Mouse (Mus musculus) forebrain, embryonic 13.5 days (tissue): ENCODE results near the gene Cnr2. TPM values are rescaled to one million over a fixed set of nuclear protein-coding genes. Genes with fewer than 3 reads are reported as not detected.

Experiments
- ATAC-seq: fragments of 200-750 bp; cut with Nextera tagmentation; 2 replicates; pipeline ENCODE4 v1.8.0; 2017
- H3K27ac ChIP-seq: fragments of 300-500 bp; sonication (generic); 2 replicates; pipeline ENCODE4 v1.5.1; 2015; ENCODE audit warnings: inconsistent platforms, mild to moderate bottlenecking, moderate library complexity
- H3K27me3 ChIP-seq: fragments of 300-500 bp; sonication (generic); 2 replicates; pipeline ENCODE4 v1.6.1; 2015; ENCODE audit warnings: mild to moderate bottlenecking, inconsistent platforms
- H3K36me3 ChIP-seq: fragments of 300-500 bp; sonication (generic); 2 replicates; pipeline ENCODE4 v1.6.1; 2015; ENCODE audit warnings: mild to moderate bottlenecking, inconsistent platforms; ENCODE audit not compliant: poor library complexity, severe bottlenecking
- H3K4me1 ChIP-seq: fragments of 300-500 bp; sonication (generic); 2 replicates; pipeline ENCODE4 v1.6.1; 2015; ENCODE audit warnings: inconsistent platforms
- H3K4me2 ChIP-seq: fragments of 300-500 bp; sonication (generic); 2 replicates; pipeline ENCODE4 v1.6.1; 2015; ENCODE audit warnings: inconsistent platforms, mild to moderate bottlenecking, moderate library complexity
- H3K4me3 ChIP-seq: fragments of 300-500 bp; sonication (generic); 2 replicates; pipeline ENCODE4 v1.5.1; 2015; ENCODE audit warnings: mild to moderate bottlenecking, inconsistent platforms
- H3K9ac ChIP-seq: fragments of 300-500 bp; sonication (generic); 2 replicates; pipeline ENCODE4 v1.6.1; 2015; ENCODE audit warnings: mild to moderate bottlenecking, inconsistent platforms
- H3K9me3 ChIP-seq: fragments of 300-500 bp; sonication (generic); replicated peaks from 2 replicates; pipeline ENCODE4 v1.6.1; 2016; ENCODE audit warnings: inconsistent platforms
- WGBS: fragments of 180-500 bp; shearing (Covaris S2); methylation state at CpG from one replicate; pipeline ENCODE4 v1.1.7; 2015; 5-methylcytosine and 5-hydroxymethylcytosine counted together
- polyA plus RNA-seq: library from polyadenylated mRNA; unstranded; fragments of >200 nt; fragmentation: Nextera tagmentation; extraction: Ambion mirVana; gene quantifications from 2 replicates; pipeline ENCODE4 v1.2.1, GENCODE M21; 2015

The Cnr2 gene
- polyA plus RNA-seq, 1 experiment from 2014 or later: 0.13 TPM

- ATAC-seq: no peak
- H3K9me3 ChIP-seq: no peaks in the 10 kb centered on the region
- H3K36me3 ChIP-seq: no peaks in the 10 kb centered on the region
- H3K4me1 ChIP-seq: peaks cover 21% of the 10 kb centered on the region
- no peak overlapping the region for H3K4me2 ChIP-seq
- no peaks in the 10 kb centered on the region for H3K27me3 ChIP-seq
- H3K27ac ChIP-seq: no peak overlapping the region
- WGBS: 93% methylated on average over 6 of the region's 6 CpGs
- no peak overlapping the region for H3K9ac ChIP-seq
- no peak overlapping the region for H3K4me3 ChIP-seq
Measured at GRCm38 (mm10) chr4:135880018-135880417, 15.2 kb upstream of the Cnr2 start.

- 87% methylated on average over 10 of the region's 10 CpGs for WGBS
- Histone ChIP-seq H3K4me2 (no peak overlapping the region), H3K9me3 (no peaks in the 10 kb centered on the region), H3K4me1 (peaks cover 16% of the 10 kb centered on the region), H3K36me3 (no peaks in the 10 kb centered on the region), H3K4me3 (no peak overlapping the region), H3K27me3 (no peaks in the 10 kb centered on the region), H3K27ac (no peak overlapping the region), H3K9ac (no peak overlapping the region)
- ATAC-seq: no peak
Measured at GRCm38 (mm10) chr4:135880576-135880975, 14.6 kb upstream of the Cnr2 start.

DNA sequence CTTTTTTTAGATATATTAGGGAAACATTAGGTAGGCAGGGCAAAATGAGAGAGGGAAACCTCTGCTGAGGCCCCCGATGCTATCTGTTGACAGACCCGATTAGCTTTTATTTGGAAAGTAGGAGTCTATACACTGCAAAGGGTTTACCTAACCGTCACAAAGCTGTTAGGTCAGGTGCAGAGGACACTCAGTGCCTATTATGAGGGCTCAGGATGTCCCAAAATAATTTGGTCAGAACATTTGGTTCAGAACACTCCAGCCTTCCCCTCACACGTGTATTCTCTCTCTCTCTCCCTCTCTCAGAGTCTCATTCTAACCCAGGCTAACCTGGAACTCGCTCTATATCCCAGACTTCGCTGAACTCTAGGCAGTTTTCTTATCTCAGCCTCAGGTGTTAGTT lies 13.2 kb upstream of the Cnr2 start:
- H3K4me1 ChIP-seq: peaks cover 1% of the 10 kb centered on the region
- H3K36me3 ChIP-seq: no peaks in the 10 kb centered on the region
- H3K4me3 ChIP-seq: no peak overlapping the region
- no peak overlapping the region for H3K9ac ChIP-seq
- H3K27ac ChIP-seq: no peak overlapping the region
- no peak overlapping the region for H3K4me2 ChIP-seq
- H3K9me3 ChIP-seq: no peaks in the 10 kb centered on the region
- H3K27me3 ChIP-seq: no peaks in the 10 kb centered on the region
- WGBS: 83% methylated on average over 6 of the region's 6 CpGs
- ATAC-seq: no peak

GRCm38 (mm10) chr4:135883401-135883851 lies 11.8 kb upstream of the Cnr2 start:
- no peak overlapping the region for H3K4me3 ChIP-seq
- H3K27ac ChIP-seq: no peak overlapping the region
- H3K9me3 ChIP-seq: no peaks in the 10 kb centered on the region
- no peaks in the 10 kb centered on the region for H3K4me1 ChIP-seq
- no peaks in the 10 kb centered on the region for H3K36me3 ChIP-seq
- H3K9ac ChIP-seq: no peak overlapping the region
- no peak for ATAC-seq
- H3K27me3 ChIP-seq: no peaks in the 10 kb centered on the region
- 42% methylated on average over 10 of the region's 10 CpGs for WGBS
- H3K4me2 ChIP-seq: no peak overlapping the region

DNA sequence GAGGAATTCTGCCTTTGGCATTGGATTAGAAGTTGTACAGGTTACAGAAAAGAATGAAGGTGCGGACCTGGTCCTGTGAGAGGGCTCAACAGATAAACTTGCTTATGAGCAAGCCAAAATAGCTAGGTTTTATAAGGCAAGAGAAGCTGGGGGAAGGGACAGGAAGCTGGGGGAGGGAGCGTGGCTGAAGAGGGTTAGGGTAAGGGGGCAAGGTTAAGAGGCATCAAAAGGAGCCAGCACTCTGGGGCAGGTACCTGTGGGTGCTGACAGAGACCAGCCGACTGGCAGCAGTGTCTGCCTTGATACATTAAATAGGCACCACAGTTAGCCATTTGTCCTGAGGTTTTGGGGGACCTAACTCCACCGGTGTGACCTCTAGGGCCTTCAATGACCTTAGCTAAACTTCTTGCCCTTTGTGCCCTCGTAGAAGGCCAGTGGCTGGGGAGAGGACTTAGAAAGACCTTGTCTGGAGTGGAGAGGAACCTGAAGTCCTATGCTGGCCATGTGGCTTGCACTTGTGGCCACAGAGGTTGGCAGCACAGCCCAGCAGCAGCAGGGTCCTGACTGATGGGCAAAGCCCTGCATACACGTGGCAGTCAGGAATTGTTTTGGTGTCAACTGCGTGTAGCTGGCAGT lies 11.2 kb upstream of the Cnr2 start:
- Histone ChIP-seq H3K27me3 (no peaks in the 10 kb centered on the region), H3K27ac (no peak overlapping the region), H3K4me1 (no peaks in the 10 kb centered on the region), H3K36me3 (no peaks in the 10 kb centered on the region), H3K4me2 (no peak overlapping the region), H3K4me3 (no peak overlapping the region), H3K9me3 (no peaks in the 10 kb centered on the region), H3K9ac (no peak overlapping the region)
- ATAC-seq: no peak
- WGBS: 66% methylated on average over 7 of the region's 7 CpGs

DNA sequence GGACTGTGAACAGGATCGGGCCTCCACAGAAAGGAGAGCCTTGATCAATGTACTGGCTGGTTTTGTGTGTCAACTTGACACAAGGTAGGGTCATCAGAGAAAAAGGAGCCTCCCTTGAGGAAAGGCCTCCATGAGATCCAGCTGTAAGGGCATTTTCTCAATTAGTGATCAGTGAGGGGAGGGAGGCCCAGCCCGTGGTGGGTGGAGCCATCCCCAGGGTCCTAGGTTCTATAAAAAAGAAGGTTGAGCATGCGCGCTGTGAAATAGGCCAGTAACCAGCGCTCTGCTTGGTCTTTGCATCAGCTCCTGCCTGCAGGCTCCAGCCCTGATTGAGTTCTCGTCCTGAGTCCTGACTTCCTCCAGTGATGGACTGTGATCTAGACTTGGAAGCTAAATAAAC lies 10.7 kb upstream of the Cnr2 start:
- Histone ChIP-seq H3K9me3 (no peaks in the 10 kb centered on the region), H3K27ac (no peak overlapping the region), H3K9ac (no peak overlapping the region), H3K27me3 (no peaks in the 10 kb centered on the region), H3K4me1 (no peaks in the 10 kb centered on the region), H3K4me2 (no peak overlapping the region), H3K4me3 (no peak overlapping the region), H3K36me3 (no peaks in the 10 kb centered on the region)
- 32% methylated on average over 6 of the region's 6 CpGs for WGBS
- no peak for ATAC-seq

- WGBS: 94% methylated on average over 12 of the region's 12 CpGs
- Histone ChIP-seq H3K4me1 (no peaks in the 10 kb centered on the region), H3K9ac (no peak overlapping the region), H3K4me3 (no peak overlapping the region), H3K27me3 (no peaks in the 10 kb centered on the region), H3K4me2 (no peak overlapping the region), H3K9me3 (no peaks in the 10 kb centered on the region), H3K27ac (no peak overlapping the region), H3K36me3 (no peaks in the 10 kb centered on the region)
- ATAC-seq: no peak
Measured at GRCm38 (mm10) chr4:135885676-135886075, 9.5 kb upstream of the Cnr2 start.

- ATAC-seq: no peak
- no peak overlapping the region for H3K27ac ChIP-seq
- no peaks in the 10 kb centered on the region for H3K27me3 ChIP-seq
- H3K4me1 ChIP-seq: no peaks in the 10 kb centered on the region
- no peak overlapping the region for H3K9ac ChIP-seq
- WGBS: 92% methylated on average over 4 of the region's 4 CpGs
- no peak overlapping the region for H3K4me2 ChIP-seq
- no peaks in the 10 kb centered on the region for H3K9me3 ChIP-seq
- no peak overlapping the region for H3K4me3 ChIP-seq
- H3K36me3 ChIP-seq: no peaks in the 10 kb centered on the region
Measured at GRCm38 (mm10) chr4:135886184-135886583, 9.0 kb upstream of the Cnr2 start.

DNA sequence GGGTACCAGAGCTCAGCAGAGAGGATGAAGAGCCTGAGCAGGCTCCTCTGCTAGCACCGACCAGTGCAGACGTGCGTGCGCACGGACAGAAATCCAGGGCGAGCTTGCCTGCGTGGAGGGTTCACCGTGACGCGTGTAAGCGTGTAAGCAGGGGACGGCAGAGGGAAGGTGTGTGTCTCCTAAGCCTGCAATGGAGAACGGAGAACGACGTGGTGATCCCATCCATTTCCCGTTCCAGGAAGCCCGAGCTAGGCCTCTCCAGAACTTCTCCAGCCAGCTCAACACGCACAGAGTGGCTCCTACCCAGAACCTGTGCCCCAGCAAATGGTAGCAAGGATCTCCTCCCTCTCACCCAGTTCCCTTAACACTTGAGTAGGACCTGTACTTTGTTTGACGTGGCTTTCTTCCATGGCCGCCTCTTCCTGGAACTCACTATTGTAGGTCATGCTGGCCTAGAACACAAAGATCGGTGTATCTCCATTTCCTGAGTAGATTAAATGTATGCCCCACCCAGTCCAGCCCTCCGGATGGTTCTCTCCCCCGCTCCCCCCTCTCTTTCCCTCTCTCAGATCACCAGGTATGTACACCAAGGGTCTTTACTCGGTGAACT lies 6.6 kb upstream of the Cnr2 start:
- Histone ChIP-seq H3K27ac (no peak overlapping the region), H3K9me3 (no peaks in the 10 kb centered on the region), H3K4me2 (no peak overlapping the region), H3K4me1 (no peaks in the 10 kb centered on the region), H3K27me3 (no peaks in the 10 kb centered on the region), H3K36me3 (no peaks in the 10 kb centered on the region), H3K4me3 (no peak overlapping the region), H3K9ac (no peak overlapping the region)
- no peak for ATAC-seq
- 95% methylated on average over 24 of the region's 24 CpGs for WGBS

DNA sequence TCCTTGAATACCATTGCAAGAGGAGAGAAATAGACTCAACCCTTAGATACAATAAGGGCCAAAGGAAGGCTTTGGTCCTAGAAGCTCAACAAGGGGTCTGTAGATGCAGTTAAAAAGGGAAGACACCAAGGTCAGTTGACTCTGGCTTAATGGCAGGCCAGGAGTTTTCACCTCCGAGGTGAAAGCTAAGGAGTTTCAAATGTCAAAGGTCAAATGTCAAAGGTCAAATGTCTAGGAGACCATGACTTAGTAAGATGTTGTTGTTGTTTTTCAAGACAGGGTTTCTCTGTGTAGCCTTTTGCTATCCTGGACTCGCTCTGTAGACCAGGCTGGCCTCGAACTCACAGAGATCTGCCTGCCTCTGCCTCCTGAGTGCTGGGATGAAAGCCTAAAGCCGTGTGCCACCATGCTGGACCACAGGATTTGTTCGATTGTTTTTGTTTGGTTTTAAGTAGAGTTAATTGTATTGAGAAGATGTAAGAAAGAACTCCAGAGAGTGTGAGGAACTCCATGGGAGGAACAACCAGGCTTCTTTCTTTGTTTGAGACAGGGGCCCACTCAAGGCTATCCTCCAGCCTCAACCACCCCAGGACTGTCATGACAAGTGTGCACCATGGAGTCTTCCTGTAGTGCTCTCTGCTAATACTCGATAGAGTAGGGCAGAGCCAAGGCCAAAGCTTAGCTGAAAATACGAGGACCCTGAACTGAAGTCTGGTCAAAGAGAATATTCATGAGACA lies 5.9 kb upstream of the Cnr2 start:
- Histone ChIP-seq H3K4me1 (no peaks in the 10 kb centered on the region), H3K27me3 (no peaks in the 10 kb centered on the region), H3K9me3 (no peaks in the 10 kb centered on the region), H3K9ac (no peak overlapping the region), H3K36me3 (no peaks in the 10 kb centered on the region), H3K4me3 (no peak overlapping the region), H3K4me2 (no peak overlapping the region), H3K27ac (no peak overlapping the region)
- WGBS: 81% methylated on average over 7 of the region's 7 CpGs
- no peak for ATAC-seq

DNA sequence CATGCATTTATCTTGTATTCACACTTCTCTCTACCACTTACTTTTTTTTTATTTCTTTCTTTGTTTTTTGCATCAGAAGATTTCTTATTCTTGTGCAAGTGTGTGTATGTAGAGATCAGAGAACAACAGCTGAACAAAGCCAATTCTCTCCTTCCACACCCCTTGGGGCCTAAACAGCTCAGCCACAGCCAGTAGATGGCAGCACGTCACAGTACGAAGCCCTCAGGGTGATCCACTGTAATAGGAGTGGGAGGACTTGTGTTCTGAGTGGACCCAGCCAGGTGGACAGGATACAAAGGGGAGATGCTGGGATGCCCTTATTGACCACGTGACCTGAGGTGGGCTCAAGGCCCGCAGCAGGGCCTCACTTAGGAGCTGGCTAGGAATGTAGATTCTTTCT lies 5.3 kb upstream of the Cnr2 start:
- peak; percentile 75 for ATAC-seq
- H3K4me3 ChIP-seq: no peak overlapping the region
- no peak overlapping the region for H3K27ac ChIP-seq
- 9% methylated on average over 4 of the region's 4 CpGs for WGBS
- no peaks in the 10 kb centered on the region for H3K4me1 ChIP-seq
- H3K36me3 ChIP-seq: no peaks in the 10 kb centered on the region
- H3K9ac ChIP-seq: no peak overlapping the region
- H3K4me2 ChIP-seq: no peak overlapping the region
- H3K9me3 ChIP-seq: no peaks in the 10 kb centered on the region
- H3K27me3 ChIP-seq: no peaks in the 10 kb centered on the region

DNA sequence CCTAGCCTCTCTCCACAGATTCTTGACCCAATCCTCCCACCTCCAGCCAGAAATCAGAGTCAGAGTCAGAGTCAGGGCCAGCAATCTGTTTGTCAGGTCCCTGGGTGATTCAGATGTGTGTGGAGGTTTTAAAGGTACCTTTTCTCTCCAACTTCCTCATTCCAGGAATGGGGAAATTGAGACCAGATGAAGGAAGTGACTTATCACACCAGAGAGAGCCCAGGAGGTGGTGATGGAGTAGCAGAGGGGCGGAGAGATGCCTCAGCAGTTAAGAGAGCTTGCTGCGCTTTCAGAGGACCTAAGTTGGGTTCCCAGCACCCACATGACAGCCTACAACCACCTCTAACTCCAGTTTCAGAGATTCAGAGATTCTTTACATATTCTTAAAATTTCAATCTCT lies 3.7 kb upstream of the Cnr2 start:
- no peak overlapping the region for H3K27ac ChIP-seq
- no peak overlapping the region for H3K4me2 ChIP-seq
- no peaks in the 10 kb centered on the region for H3K9me3 ChIP-seq
- no peaks in the 10 kb centered on the region for H3K36me3 ChIP-seq
- WGBS: 96% methylated on average over 2 of the region's 2 CpGs
- no peaks in the 10 kb centered on the region for H3K27me3 ChIP-seq
- H3K4me3 ChIP-seq: no peak overlapping the region
- H3K9ac ChIP-seq: no peak overlapping the region
- no peaks in the 10 kb centered on the region for H3K4me1 ChIP-seq
- ATAC-seq: no peak
